Mouse (Mus musculus) inflammation-experienced regulatory T-cells, adult 6 months (primary cell): ENCODE data around the gene Rgr. TPM values are rescaled to one million over a fixed set of nuclear protein-coding genes. Genes with fewer than 3 reads are reported as not detected.
"Not testable (repeated sequence)": the region's sequence is repeated elsewhere in the genome, so short reads cannot be mapped to it uniquely, and the experiment has no call there.

Source experiments
- ATAC-seq: one replicate; pipeline ENCODE4 v1.8.0; 2017
- polyA plus RNA-seq, 3 experiments: library from polyadenylated mRNA; unstranded; fragments of 100-300 nt; shearing (Covaris generic); gene quantifications; one replicate each; pipeline ENCODE4 v1.2.1; 2017

Gene Rgr
- polyA plus RNA-seq, 3 experiments from 2014 or later: not detected

DNA sequence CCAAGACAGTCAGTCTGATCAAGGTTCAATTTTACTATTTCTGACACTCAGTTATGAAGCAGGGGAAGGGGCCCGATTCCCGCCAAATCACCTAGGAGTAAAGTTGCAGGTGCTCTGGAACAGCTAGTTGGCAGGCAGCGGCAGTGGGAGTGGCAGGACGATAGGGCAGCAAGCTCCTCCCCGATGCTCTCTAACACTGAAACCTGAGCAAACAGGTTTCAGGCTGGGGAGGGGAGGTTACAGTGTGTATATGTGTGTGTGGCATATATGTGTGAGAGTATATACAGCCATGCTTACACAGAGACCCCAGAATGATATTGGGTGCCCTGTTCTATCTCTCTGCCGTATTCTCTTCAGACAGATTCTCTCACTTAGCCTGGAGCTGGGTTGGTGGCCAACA is 48.0 kb downstream of the Rgr start:
- not testable (repeated sequence) for ATAC-seq

DNA sequence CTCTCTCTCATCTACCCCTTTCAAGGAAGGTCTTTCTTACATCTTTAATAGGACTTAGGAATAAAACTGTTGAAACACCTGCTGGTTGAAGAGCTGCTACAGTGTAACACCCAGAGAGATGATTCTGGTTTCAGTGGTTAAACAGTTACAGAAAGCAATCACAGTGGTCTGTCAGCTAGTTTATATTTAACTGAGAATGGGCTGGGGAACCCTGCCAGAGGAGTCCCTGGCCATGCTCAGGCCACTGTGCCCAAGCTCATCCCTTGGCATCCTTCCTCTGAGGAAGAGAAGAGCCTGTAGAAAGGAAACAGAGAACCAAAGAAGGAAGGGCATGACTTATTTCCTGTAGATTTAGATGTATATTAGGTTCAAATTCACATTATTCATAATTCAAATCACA is 59.0 kb downstream of the Rgr start:
- no peak for ATAC-seq

DNA sequence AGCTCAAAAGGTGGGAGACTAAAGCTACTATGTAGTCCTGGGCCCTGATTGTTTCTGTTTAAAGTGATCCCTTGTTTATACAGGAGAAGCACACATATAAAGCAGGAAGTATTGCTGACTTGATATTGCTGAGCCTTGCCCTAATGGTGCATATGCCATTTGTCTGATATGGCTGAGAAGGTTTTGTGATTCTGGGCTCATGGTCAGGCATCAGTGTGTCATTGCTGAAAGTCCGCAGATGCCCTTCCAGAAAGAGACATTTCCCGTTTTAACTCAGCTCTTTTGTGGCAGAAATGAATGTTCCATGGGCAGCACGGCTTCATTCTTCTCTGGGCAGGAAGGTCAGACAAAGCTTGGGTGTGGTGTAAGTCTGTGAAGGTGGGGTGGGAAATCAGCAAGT is 63.1 kb downstream of the Rgr start:
- no peak for ATAC-seq

Other genes starting within 250 kb of the Rgr start
- 10 to 100 TPM; 19.7 to 22.5 (median 20.2) TPM for gene Ccser2, start 80.2 kb downstream of the Rgr start, polyA plus RNA-seq
- not detected for gene Lrit1, start 5.9 kb upstream of the Rgr start, polyA plus RNA-seq
- not detected for gene Lrit2, start 19.0 kb upstream of the Rgr start, polyA plus RNA-seq
- gene Cdhr1, start 49.4 kb upstream of the Rgr start, polyA plus RNA-seq: under 1 TPM in 1 of 3 experiments, not detected in 2; 0.11 TPM
- gene 2610528A11Rik, start 65.1 kb upstream of the Rgr start, polyA plus RNA-seq: not detected
- gene Ghitm, start 86.3 kb upstream of the Rgr start, polyA plus RNA-seq: 100 to 1,000 TPM; 360 to 469 (median 363) TPM